15 mouse cellular contexts compared by ENCODE assay signal in genomic region chr6:61152924-61153323, GRCm38 (mm10). TPM values are rescaled to one million over a fixed set of nuclear protein-coding genes. Genes with fewer than 3 reads are reported as not detected.
"Had no signal": no experiment of that assay in that cellular context is flagged by ENCODE, and none has a peak within 500 bp of the region (broad histone marks: within the 10 kb centered on the region; RNA-seq: fewer than 3 reads in every experiment).

No protein-coding gene starts in this region.

- H3K27me3 ChIP-seq: liver, embryonic 13.5 days; megakaryocyte, embryonic 14.5 days; midbrain, embryonic 13.5 days had no signal

- H3K36me3 ChIP-seq: liver, embryonic 13.5 days; midbrain, embryonic 10.5 days; midbrain, embryonic 13.5 days had no signal

- H3K4me1 ChIP-seq: liver, embryonic 13.5 days; megakaryocyte, embryonic 14.5 days had no signal

- DNase-seq: kidney, adult 18-20 months; kidney, adult 9 months; kidney, postnatal 25 days; layer of hippocampus, adult 9-11 months; liver, embryonic 13.5 days; thymus, adult 18-20 months; thymus, postnatal 36 days had no signal

- H3K4me3 ChIP-seq: layer of hippocampus, adult 2 months; liver, embryonic 13.5 days; megakaryocyte, embryonic 14.5 days; midbrain, embryonic 10.5 days; midbrain, embryonic 13.5 days had no signal

- H3K4me2 ChIP-seq: liver, embryonic 13.5 days; midbrain, embryonic 13.5 days had no signal

- H3K9ac ChIP-seq: liver, embryonic 13.5 days; midbrain, embryonic 13.5 days had no signal

- H3K27ac ChIP-seq: kidney, postnatal 0 days; layer of hippocampus, adult 2 months; liver, embryonic 13.5 days; midbrain, embryonic 10.5 days; midbrain, embryonic 13.5 days had no signal

- ATAC-seq: inflammation-experienced regulatory T-cells, adult 6 months; intestine, embryonic 16.5 days; midbrain, embryonic 13.5 days; midbrain, embryonic 16.5 days had no signal

- H3K9me3 ChIP-seq: liver, embryonic 13.5 days; megakaryocyte, embryonic 14.5 days; midbrain, embryonic 10.5 days; midbrain, embryonic 13.5 days had no signal

RNA-seq across cellular contexts. Expression of gene Ccser1, which starts 27.2 kb away (rescaled TPM):
- polyA plus RNA-seq: inflammation-experienced regulatory T-cells, adult 6 months had no signal
